Mouse (Mus musculus): ENCODE results near the gene Gna11.

Gene Gna11

GRCm38 (mm10) chr10:81545161-81545747 is at the start of gene Gna11:
TSS of gene Gna11 (minus strand) at chr10:81545190.
- DNase-seq (ENCODE audit: low spot score in 2 of 2), result peak; percentile 99 to 100

DNA sequence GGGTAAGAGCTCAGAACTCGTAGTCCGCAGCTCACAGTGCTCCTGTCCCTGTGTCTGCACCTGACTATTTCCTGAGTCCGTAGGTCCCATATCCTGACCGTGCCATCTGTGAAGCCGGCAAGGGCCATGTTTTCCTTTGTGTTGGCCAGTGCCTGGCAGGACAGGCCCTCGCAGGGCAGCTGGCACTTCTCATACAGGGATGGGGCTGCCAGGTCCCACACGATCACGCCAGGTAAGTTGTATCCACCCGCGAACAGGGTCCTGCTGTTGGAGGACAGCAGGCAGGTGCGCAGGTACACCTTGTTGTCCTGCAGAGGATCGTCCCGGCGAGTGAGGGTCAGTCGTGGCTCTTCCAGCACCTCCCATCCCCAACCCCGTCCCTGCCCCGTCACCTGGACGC is 48.9 kb upstream of the Gna11 start:
- DNase-seq (ENCODE audit: low spot score in 2 of 2), result no peak

GRCm38 (mm10) chr10:81593223-81593622 is 48.2 kb upstream of the Gna11 start:
- no peak for DNase-seq (ENCODE audit: low spot score in 2 of 2)

DNA sequence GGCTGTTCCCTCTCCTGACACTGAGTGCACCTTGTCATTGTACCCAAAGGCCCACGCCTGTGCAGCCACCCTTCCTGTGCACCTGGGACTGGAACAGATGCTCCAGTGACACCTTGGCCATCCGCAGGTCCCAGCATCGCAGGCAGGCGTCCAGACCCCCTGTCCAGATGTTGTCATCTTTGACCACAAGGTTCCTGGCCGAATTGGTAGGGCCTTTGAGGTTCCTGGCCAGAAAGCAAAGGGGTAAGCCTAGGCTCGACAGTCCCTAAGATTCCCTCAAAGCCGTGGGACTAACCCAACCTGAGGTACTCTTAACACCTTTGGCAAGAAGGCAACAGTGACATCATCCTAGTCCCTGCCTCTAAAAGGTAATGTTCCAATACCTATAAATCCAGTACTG is 47.6 kb upstream of the Gna11 start:
- DNase-seq (ENCODE audit: low spot score in 2 of 2), result no peak

GRCm38 (mm10) chr10:81591846-81592245 is 46.9 kb upstream of the Gna11 start:
- DNase-seq (ENCODE audit: low spot score in 2 of 2), result no peak

DNA sequence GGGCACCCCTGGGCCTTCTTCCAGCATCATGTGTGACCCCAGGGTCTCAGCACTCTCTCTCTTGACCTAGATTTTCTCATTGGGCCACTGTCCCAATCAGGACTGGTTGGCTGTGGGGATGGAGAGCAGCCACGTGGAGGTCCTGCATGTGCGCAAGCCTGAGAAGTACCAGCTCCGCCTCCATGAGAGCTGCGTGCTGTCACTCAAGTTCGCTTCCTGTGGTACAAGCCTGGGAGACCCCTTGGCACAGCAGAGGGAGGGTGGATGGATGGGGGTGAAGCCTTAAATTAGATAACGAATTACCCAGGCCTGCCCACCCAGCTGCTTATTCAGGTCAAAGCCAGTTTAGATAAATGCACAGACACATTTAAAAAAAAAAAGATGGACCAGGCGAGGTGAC is 43.7 kb upstream of the Gna11 start:
- DNase-seq (ENCODE audit: low spot score in 2 of 2), result no peak

GRCm38 (mm10) chr10:81583347-81583746 is 38.4 kb upstream of the Gna11 start:
- no peak for DNase-seq (ENCODE audit: low spot score in 2 of 2)

GRCm38 (mm10) chr10:81580441-81581070 is 35.6 kb upstream of the Gna11 start:
- peak in 1 of 2 experiments; percentile 59 for DNase-seq (ENCODE audit: low spot score in 2 of 2)

GRCm38 (mm10) chr10:81579967-81580366 is 35.0 kb upstream of the Gna11 start:
- DNase-seq (ENCODE audit: low spot score in 2 of 2), result no peak

- DNase-seq (ENCODE audit: low spot score in 2 of 2), result peak in 1 of 2 experiments; percentile 40
Measured at GRCm38 (mm10) chr10:81575695-81576094, 30.7 kb upstream of the Gna11 start.

- no peak for DNase-seq (ENCODE audit: low spot score in 2 of 2)
Measured at GRCm38 (mm10) chr10:81575208-81575631, 30.2 kb upstream of the Gna11 start.

- peak in 1 of 2 experiments; percentile 40 for DNase-seq (ENCODE audit: low spot score in 2 of 2)
Measured at GRCm38 (mm10) chr10:81574081-81575056, 29.4 kb upstream of the Gna11 start, which contains the start of gene Tle2. TSS of gene Tle2 (plus strand) at chr10:81574561.

DNA sequence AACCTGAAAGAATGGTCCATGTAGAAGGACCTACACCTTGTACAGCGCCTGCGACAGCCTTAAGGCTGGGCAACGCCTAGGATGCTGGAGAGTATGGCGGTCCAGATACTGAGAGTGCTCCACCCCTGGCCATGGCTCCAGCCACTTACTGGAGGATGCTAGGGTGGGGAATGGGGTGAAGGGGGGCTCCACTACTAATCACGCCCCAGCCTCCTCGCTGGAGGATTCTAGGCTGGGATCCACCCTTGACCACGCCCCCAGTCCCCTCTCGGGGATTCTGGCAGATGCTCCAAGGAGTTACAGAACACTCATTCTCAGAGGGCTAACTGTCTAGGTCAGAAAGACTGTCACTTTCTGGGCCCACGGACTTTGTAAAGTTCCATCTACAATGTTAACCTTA is 28.0 kb upstream of the Gna11 start:
- peak in 1 of 2 experiments; percentile 40 for DNase-seq (ENCODE audit: low spot score in 2 of 2)

DNA sequence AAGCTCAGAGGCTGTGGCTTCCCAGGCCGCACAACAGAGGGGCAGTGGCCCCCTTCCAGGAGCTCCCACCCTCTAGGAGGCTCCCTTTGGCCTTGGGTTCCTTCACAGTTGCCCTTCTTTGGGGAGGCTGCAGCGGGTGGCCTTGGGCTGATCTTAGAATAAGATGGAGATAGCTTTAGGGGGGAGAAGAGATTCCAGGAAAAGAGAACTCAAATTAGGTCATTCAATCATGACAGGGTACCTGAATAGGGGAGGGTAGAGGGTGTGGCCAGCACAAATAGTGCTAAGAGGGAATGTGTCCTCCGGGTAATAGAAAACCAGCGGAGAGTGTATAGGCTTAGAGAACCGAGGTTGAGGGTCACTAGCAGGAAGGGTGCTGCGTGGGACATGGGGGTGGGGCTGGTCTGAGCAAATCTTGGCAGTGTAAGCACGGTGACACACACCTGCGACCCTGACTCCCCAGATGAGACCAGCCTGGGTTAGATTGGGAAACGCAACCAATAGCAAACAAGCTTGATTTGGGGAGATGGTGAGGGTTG is 27.2 kb upstream of the Gna11 start:
- no peak for DNase-seq (ENCODE audit: low spot score in 2 of 2)

DNA sequence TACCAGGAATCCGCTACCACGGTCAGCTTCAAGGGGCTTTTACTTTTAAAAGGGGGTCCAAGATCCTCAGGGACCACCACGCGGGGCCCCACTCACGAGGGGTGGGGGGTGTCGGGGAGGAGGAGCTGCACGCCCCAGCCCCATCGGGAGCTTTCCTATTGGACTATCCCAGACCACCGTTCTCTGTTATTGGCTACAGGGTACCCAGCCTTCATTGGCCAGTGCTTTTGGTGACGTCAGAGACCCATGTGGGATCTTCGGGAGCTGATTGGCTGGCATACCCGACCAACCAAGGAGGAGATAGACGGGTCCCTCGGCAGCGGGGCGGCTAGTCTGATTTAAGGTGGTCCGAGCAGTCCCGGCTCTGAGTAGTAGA is 26.5 kb upstream of the Gna11 start:
- peak; percentile 79 to 92 for DNase-seq (ENCODE audit: low spot score in 2 of 2)

DNA sequence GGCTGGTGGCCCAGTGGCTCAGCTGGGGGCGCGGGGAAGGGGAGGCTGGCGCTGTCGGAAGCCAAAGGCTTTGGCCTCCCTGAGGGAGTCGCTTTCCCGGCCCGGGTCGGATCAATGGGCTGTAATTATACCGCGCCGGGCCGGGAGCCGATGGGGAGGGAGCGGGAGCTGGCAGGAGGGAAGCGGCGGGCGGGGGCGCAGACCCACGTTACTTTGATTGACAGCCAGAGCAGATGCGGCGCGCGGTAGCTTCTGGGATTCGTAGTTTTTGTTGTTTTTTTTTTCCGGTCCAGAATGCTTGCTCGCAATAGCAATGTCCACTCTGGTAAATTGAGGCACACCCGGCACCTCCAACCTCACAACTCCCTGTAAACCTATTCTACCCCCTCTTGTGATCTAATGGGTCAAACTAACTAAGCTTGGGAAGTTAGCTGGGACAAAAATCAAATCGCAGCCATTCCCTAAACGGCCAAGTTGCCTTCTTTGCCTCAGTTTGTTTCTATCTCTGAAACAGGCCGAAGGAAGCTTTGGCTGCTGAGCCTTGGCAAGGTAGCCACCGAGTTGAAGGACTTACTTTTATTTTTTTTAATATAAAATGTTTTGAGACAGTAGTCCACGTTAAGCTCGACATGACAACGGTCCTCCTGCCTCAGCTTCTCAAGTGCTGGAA is 26.0 kb upstream of the Gna11 start:
- peak; percentile 67 to 84 for DNase-seq (ENCODE audit: low spot score in 2 of 2)

DNA sequence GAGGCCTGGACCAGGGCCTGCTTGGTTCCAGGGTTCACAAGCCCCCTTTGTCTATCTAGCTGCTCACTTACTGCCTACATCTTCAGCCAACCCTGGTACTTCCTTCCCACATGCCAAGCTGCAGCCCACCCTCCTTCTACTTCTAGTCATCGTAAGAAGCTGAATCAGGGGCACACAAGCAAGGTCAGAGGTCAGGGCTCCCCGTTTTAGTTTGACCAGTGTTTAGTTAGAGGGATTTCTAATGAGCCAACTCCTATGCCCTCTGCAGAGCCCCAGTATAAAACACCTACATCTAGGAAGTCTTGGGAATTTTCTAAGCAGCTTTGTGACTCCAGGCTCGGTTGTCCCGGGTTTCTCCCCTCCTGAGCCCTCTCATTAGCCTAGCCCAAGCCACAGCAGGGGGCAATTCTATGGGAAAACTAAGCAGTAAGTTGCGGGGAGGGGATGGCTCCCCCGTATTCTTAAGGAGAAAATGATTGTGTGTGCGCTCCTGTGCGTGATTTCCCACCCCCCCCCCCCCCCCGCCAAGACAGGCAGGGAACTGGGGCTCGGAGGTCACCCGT is 25.3 kb upstream of the Gna11 start:
- no peak for DNase-seq (ENCODE audit: low spot score in 2 of 2)

- no peak for DNase-seq (ENCODE audit: low spot score in 2 of 2)
Measured at GRCm38 (mm10) chr10:81569507-81570237, 24.7 kb upstream of the Gna11 start.

DNA sequence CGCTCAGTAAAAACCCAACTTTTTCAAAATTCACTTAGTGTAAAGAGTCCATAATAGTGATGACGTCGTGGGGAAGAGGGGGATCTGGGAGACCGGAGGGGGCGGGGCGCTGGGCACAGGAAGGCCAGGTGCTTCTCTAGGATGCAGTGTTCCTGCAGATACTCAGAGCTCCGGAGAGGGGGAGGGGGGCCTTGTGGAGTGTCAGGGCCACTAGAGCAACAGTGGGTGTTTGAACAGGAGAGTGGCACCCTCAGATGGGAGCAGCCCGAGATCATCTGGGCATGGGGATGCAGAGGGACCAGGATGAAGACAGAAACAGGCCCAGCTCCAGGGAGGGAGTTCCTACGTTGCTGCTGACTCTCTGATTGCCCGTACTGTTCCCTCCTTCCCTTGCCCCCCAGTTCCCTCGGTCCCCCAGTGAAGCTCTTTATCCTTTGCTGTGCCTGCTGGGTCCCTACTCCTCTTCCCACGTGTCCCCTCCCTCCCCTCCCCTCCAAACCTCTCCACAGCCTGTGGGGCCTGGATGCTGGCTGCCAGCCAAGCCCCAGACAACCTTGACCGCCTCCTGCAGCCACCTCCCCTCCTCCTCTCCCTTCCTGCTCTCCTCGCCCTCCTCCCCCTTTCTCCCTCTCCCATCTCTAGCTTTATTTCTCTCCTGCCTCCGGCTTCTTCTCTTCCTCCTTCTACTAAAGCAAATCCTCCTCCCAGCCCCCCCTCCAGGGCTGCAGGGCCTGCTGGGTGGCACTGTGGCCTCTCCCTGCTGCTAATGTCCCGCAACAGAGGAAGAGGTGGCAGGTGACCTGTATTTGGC is 23.6 kb upstream of the Gna11 start:
- DNase-seq (ENCODE audit: low spot score in 2 of 2), result no peak

Data from spleen, postnatal 10 days (tissue).